Mouse (Mus musculus) testis, adult 2 months (tissue): Measurements from ENCODE around the gene Ccdc137. TPM values are rescaled to one million over a fixed set of nuclear protein-coding genes. Genes with fewer than 3 reads are reported as not detected.

ENCODE experiments used
- H3K27ac ChIP-seq: fragments of 200-500 bp; 2 replicates; pipeline ENCODE4 v1.5.1; 2012; ENCODE audit warnings: low read depth, low read length; ENCODE audit not compliant: control insufficient read depth, insufficient read depth
- H3K27me3 ChIP-seq: fragments of 200-500 bp; 2 replicates; pipeline ENCODE4 v1.6.1; 2012; ENCODE audit warnings: mild to moderate bottlenecking, low read length, moderate library complexity; ENCODE audit not compliant: control insufficient read depth, insufficient read depth
- H3K36me3 ChIP-seq: fragments of 200-500 bp; 2 replicates; pipeline ENCODE4 v1.6.1; 2012; ENCODE audit warnings: mild to moderate bottlenecking, low read length; ENCODE audit not compliant: control insufficient read depth, insufficient read depth
- H3K4me1 ChIP-seq: fragments of 200-500 bp; 2 replicates; pipeline ENCODE4 v1.6.1; 2012; ENCODE audit warnings: low read length; ENCODE audit not compliant: control insufficient read depth, insufficient read depth
- H3K4me3 ChIP-seq: fragments of 200-500 bp; 2 replicates; pipeline ENCODE4 v1.5.1; 2012; ENCODE audit warnings: low read depth, mild to moderate bottlenecking, low read length, moderate library complexity, mixed read lengths; ENCODE audit not compliant: control insufficient read depth
- CTCF ChIP-seq: fragments of 200-500 bp; IDR thresholded peaks from 2 replicates; pipeline ENCODE4 v1.5.1; 2012; ENCODE audit warnings: low read depth, mild to moderate bottlenecking, inconsistent platforms, low read length, moderate library complexity; ENCODE audit not compliant: control insufficient read depth, insufficient read depth, insufficient replicate concordance
- POLR2A ChIP-seq: fragments of 200-500 bp; IDR thresholded peaks from 2 replicates; pipeline ENCODE4 v1.6.1; 2012; ENCODE audit warnings: low read depth, mild to moderate bottlenecking, inconsistent platforms, low read length, moderate library complexity; ENCODE audit not compliant: control insufficient read depth
- polyA plus RNA-seq: library from polyadenylated mRNA; depleted of rRNA; stranded (reverse); fragments of >200 nt; gene quantifications from 2 replicates; pipeline ENCODE4 v1.2.3, GENCODE M21; 2012

Gene Ccdc137
- polyA plus RNA-seq, 1 experiment, result 6.9 TPM

DNA sequence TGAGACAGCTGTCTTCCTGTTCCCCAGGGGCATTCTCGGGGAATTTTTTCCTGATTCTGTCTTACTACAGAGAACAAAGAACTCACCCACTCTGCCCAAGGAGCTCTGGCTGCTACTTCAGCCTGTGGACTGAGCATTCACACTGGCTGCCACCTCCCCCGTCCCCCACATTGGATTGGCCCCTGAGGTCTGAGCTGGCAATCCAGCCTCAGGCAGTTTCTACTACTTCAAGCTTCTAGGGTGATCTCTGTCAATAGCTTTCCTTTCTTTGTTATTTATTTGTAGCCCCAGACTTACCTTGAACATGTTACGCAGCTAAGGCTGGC, 34.9 kb downstream of the Ccdc137 start:
- Histone ChIP-seq H3K4me1 (peaks cover 11% of the 10 kb centered on the region), H3K36me3 (no peaks in the 10 kb centered on the region; the same call in 1 of the 2 replicates), H3K4me3 (no peak overlapping the region), H3K27me3 (no peaks in the 10 kb centered on the region), H3K27ac (no peak overlapping the region)
- TF ChIP-seq POLR2A, result no peak
- TF ChIP-seq CTCF, result no peak

DNA sequence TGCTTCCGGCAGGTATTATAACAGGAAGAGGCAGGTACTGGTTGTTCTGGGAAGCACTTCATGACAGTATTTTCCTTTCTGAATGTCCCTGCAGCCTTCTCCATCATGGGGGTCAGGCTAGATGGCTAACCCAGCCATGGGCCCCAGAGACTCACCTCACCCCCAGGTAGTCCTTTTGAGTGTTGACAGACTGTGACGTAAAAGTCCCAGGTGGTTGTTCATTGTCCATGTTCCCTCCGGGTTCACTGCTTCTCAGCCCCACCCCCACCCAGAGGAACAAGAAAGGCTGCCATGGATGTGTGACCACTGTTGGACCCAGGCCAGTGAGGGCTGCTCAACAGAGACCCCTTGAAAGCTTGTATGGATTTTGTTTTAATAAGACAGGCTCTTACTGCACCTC, 35.4 kb downstream of the Ccdc137 start:
- H3K36me3 ChIP-seq, result no peaks in the 10 kb centered on the region; the same call in 1 of the 2 replicates
- H3K4me3 ChIP-seq, result no peak overlapping the region
- no peak for TF ChIP-seq CTCF
- no peak for TF ChIP-seq POLR2A
- no peaks in the 10 kb centered on the region for H3K27me3 ChIP-seq
- no peak overlapping the region for H3K27ac ChIP-seq
- peaks cover 11% of the 10 kb centered on the region for H3K4me1 ChIP-seq

DNA sequence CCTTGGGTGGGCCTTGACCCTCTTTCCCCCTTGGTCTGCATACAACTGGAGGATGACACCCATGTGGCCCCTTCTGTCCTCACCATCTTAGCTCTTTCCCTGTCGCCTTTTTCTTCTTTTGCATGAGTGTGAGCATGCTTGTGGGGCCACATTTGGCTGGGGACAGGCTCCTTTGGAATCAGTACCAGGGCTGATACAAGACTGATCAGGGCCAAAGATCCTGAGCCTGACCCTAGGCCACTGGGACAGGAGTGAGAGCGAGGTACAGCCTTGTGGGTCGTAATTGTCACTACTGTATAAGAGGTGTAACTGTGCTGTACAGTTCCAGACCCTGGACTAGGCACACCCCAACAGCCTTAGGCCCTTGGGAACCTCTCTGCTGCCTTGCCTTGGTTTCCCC, 36.0 kb downstream of the Ccdc137 start:
- Histone ChIP-seq H3K4me3 (no peak overlapping the region), H3K36me3 (no peaks in the 10 kb centered on the region; the same call in 1 of the 2 replicates), H3K27me3 (no peaks in the 10 kb centered on the region), H3K27ac (no peak overlapping the region), H3K4me1 (peaks cover 11% of the 10 kb centered on the region)
- TF ChIP-seq CTCF, result no peak
- TF ChIP-seq POLR2A, result no peak

DNA sequence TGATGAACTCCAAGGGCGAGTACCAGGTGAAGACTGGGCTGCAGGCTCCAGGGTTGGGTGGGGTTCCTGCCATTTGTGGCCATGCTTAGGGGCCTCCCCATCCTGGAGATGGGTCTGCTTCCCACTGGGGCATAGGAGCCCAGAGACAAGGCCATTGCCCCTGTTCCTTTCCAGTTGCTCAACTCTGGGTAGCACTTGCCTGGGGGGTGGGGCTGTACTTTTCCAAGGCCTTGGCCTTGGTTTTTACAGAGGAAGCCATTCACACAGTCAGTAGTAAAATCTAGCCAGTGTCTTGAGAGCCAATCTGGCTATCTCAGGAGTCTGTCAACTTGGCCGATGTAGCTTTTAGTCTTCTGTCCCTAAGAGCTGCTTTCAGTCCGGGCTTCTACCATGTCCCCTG, 39.5 kb downstream of the Ccdc137 start:
- H3K27ac ChIP-seq, result no peak overlapping the region; the same call in 1 of the 2 replicates
- no peak for TF ChIP-seq POLR2A
- TF ChIP-seq CTCF, result no peak
- no peaks in the 10 kb centered on the region for H3K27me3 ChIP-seq
- H3K4me3 ChIP-seq, result no peak overlapping the region
- H3K36me3 ChIP-seq, result no peaks in the 10 kb centered on the region; the same call in 1 of the 2 replicates
- H3K4me1 ChIP-seq, result peaks cover under 1% of the 10 kb centered on the region; the same call in 1 of the 2 replicates

DNA sequence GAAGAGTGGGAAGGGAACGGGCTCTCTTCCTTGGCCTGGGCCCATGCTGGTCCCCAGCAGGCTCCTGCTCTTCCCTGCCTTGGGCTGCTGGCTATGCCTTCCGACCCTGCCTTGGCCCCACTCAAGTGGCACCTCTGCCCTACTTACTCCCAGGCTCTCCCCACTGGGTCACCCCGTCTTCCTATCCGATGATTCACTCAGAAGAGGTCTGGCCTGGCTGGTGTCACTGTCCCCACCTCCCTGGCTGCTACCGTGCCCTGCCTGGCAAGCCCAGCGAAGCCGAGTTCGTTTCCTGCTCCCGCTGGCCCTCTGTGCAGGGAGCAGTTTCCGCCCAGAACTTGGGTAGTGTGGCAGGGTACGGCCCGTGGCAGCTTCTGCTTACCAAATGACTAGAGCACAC, 40.3 kb downstream of the Ccdc137 start:
- Histone ChIP-seq H3K36me3 (no peaks in the 10 kb centered on the region; the same call in 1 of the 2 replicates), H3K27me3 (no peaks in the 10 kb centered on the region), H3K4me3 (no peak overlapping the region), H3K4me1 (no peaks in the 10 kb centered on the region; the same call in 1 of the 2 replicates), H3K27ac (no peak overlapping the region)
- no peak for TF ChIP-seq CTCF
- TF ChIP-seq POLR2A, result no peak

DNA sequence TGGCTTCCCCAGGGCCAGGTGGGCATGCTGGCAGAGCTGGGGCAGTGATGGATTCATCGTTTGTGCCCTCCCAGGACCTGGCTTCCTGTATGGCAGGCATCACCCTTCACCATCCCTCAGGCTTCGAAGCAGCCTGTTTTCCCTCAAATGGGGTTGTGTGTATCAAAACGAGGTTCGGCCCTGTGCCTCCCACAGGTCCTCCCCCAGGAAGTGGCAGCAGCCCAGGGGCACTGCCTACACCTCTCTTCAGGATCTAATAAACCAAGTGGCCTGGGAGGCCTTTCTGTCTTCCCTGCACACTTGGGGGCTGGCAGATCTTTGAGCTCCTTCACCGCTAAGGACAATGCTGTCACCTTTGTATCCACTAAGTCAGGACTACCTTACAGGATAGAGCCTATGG, 41.0 kb downstream of the Ccdc137 start:
- no peaks in the 10 kb centered on the region for H3K4me1 ChIP-seq
- no peaks in the 10 kb centered on the region; the same call in 1 of the 2 replicates for H3K36me3 ChIP-seq
- H3K27ac ChIP-seq, result no peak overlapping the region
- TF ChIP-seq POLR2A, result no peak
- no peak for TF ChIP-seq CTCF
- H3K27me3 ChIP-seq, result no peaks in the 10 kb centered on the region
- H3K4me3 ChIP-seq, result no peak overlapping the region

DNA sequence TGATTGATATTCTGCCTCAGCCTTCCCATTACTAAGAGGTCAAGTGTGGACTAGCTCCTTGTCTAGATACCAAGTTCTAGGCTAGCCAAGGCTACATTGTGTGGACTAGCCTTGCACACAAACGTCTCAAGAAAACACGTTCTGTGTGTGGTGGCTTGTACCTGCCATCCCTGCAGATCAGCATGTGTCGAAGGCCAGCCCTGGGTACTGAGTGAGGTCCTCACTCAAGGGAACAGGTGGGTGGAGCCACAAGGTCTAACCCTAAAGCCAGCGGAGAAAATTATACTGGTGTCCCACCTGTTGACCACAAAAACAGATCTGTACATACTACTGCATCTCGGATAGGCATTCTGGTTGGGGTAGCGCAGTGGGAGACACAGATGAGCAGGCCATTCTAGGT, 42.0 kb downstream of the Ccdc137 start:
- no peak overlapping the region for H3K27ac ChIP-seq
- H3K36me3 ChIP-seq, result no peaks in the 10 kb centered on the region; the same call in 1 of the 2 replicates
- TF ChIP-seq POLR2A, result no peak; the same call in 1 of the 2 replicates
- no peak for TF ChIP-seq CTCF
- no peaks in the 10 kb centered on the region for H3K27me3 ChIP-seq
- no peak overlapping the region for H3K4me3 ChIP-seq
- H3K4me1 ChIP-seq, result no peaks in the 10 kb centered on the region

DNA sequence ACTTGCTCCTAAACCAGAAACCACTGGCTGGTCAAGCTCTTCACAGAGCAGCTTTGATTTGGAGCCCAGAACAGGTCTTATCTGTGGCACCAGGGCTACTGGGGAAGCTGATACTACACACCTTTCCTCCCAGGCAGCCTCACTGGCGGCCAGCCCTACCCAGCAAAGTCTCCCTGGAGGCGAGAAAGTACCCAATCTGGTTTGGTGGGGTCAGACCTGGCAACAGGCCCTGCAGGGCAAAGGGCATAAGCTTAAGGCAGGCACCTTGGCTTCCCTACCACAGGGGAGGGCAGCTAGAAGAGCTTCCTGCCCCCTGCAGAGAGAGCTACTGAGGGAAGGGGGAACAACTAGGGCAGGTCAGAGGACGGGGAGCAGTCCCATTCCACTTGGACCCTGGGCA, 42.4 kb downstream of the Ccdc137 start:
- no peak overlapping the region for H3K4me3 ChIP-seq
- no peaks in the 10 kb centered on the region; the same call in 1 of the 2 replicates for H3K36me3 ChIP-seq
- TF ChIP-seq POLR2A (no peak), CTCF (no peak)
- no peaks in the 10 kb centered on the region for H3K4me1 ChIP-seq
- H3K27me3 ChIP-seq, result no peaks in the 10 kb centered on the region
- H3K27ac ChIP-seq, result no peak overlapping the region
